Mouse (Mus musculus): Measurements from ENCODE around the gene Vdac1.

DNA sequence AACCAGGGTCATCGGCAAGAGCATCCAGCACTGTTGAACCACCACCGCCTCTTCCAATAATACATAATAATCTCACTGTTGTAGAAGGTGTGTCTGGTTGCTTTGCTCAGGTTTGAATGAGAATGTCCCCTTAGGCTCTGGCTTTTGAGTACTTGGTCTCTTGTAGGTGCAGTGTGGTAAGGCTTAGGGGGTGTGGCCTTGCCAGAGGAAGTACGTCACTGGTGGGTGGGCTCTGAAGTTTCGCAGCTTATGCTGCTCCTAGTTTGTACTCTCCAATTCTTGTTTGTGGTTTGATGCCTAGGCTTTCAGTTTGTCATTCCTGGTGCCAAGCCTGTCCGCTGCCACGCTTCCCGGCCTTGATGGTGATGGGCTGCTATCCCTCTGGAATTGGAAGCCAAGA lies 29.3 kb downstream of the Vdac1 start:
- no peak for TF ChIP-seq CTCF (IDR thresholded peaks at IDR 0.05; ENCODE audit: low read depth)
- TF ChIP-seq EP300 (IDR thresholded peaks at IDR 0.05; ENCODE audit: low read depth): no peak
